Mouse (Mus musculus) stomach, postnatal 0 days (tissue): Measurements from ENCODE around the gene Olfr889. TPM values are rescaled to one million over a fixed set of nuclear protein-coding genes. Genes with fewer than 3 reads are reported as not detected.
"Not testable (repeated sequence)": the region's sequence is repeated elsewhere in the genome, so short reads cannot be mapped to it uniquely, and the experiment has no call there.

ENCODE experiments used
- ATAC-seq: fragments of 200-750 bp; cut with Nextera tagmentation; 2 replicates; pipeline ENCODE4 v1.8.0; 2017; ENCODE audit not compliant: low FRiP score, low TSS enrichment
- DNase-seq: peaks from one replicate; pipeline ENCODE4 v3.0.0-alpha.2; 2016; ENCODE audit warnings: low spot score
- H3K27ac ChIP-seq: fragments of 300-500 bp; sonication (generic); replicated peaks from 2 replicates; pipeline ENCODE4 v1.5.1; 2014; ENCODE audit warnings: mild to moderate bottlenecking, control low read depth
- H3K27me3 ChIP-seq: fragments of 300-500 bp; sonication (generic); 2 replicates; pipeline ENCODE4 v1.6.1; 2014; ENCODE audit warnings: low read length; ENCODE audit not compliant: control insufficient read depth, insufficient read depth
- H3K36me3 ChIP-seq: fragments of 300-500 bp; sonication (generic); 2 replicates; pipeline ENCODE4 v1.6.1; 2014; ENCODE audit warnings: low read length, mixed read lengths; ENCODE audit not compliant: control insufficient read depth, insufficient read depth
- H3K4me1 ChIP-seq: fragments of 300-500 bp; sonication (generic); replicated peaks from 2 replicates; pipeline ENCODE4 v1.6.1; 2014; ENCODE audit warnings: antibody characterized with exemption; ENCODE audit not compliant: control insufficient read depth, insufficient read depth
- H3K4me2 ChIP-seq: fragments of 300-500 bp; sonication (generic); replicated peaks from 2 replicates; pipeline ENCODE4 v1.6.1; 2014; ENCODE audit warnings: low read depth, mild to moderate bottlenecking, control low read depth, moderate library complexity
- H3K4me3 ChIP-seq: fragments of 300-500 bp; sonication (generic); 2 replicates; pipeline ENCODE4 v1.5.1; 2014; ENCODE audit warnings: low read depth, low read length, control low read depth
- H3K9ac ChIP-seq: fragments of 300-500 bp; sonication (generic); 2 replicates; pipeline ENCODE4 v1.6.1; 2014; ENCODE audit warnings: mild to moderate bottlenecking, low read length, control low read depth, mixed read lengths
- H3K9me3 ChIP-seq: fragments of 300-500 bp; sonication (generic); 2 replicates; pipeline ENCODE4 v1.6.1; 2016; ENCODE audit warnings: low read length; ENCODE audit not compliant: control insufficient read depth
- CTCF ChIP-seq: IDR thresholded peaks from 2 replicates; pipeline ENCODE4 v1.5.1; 2016; ENCODE audit warnings: antibody characterized with exemption, low read depth, mild to moderate bottlenecking, moderate library complexity
- EP300 ChIP-seq: optimal IDR thresholded peaks from 2 replicates; pipeline ENCODE3; 2016; ENCODE audit warnings: antibody characterized with exemption
- WGBS: fragments of 180-500 bp; shearing (Covaris S2); extraction: QIAGEN DNeasy Blood & Tissue Kit; methylation state at CpG from one replicate; pipeline ENCODE4 v1.1.7; 2014; 5-methylcytosine and 5-hydroxymethylcytosine counted together
- polyA plus RNA-seq: library from polyadenylated mRNA; unstranded; fragments of >200 nt; fragmentation: Nextera tagmentation; extraction: Ambion mirVana; gene quantifications from 2 replicates; pipeline ENCODE4 v1.2.1, GENCODE M21; 2015

The Olfr889 gene
- 0.02 and 0.05 TPM in 2 replicates for polyA plus RNA-seq

GRCm38 (mm10) chr9:38114898-38115297, at the start of gene Olfr889:
Gene Olfr889, plus strand, starts transcription at chr9:38115198.
- no peak within 1 kb of the TSS for H3K4me2 ChIP-seq
- H3K36me3 ChIP-seq = no peaks in the 10 kb centered on the region
- no peaks in the 10 kb centered on the region for H3K4me1 ChIP-seq
- ATAC-seq (no peak), DNase-seq (no peak)
- no peaks in the 10 kb centered on the region for H3K9me3 ChIP-seq
- H3K27ac ChIP-seq = no peak within 1 kb of the TSS
- TF ChIP-seq CTCF (no peak), EP300 (no peak)
- no peak within 1 kb of the TSS for H3K4me3 ChIP-seq
- no peaks in the 10 kb centered on the region for H3K27me3 ChIP-seq
- no peak within 1 kb of the TSS for H3K9ac ChIP-seq

DNA sequence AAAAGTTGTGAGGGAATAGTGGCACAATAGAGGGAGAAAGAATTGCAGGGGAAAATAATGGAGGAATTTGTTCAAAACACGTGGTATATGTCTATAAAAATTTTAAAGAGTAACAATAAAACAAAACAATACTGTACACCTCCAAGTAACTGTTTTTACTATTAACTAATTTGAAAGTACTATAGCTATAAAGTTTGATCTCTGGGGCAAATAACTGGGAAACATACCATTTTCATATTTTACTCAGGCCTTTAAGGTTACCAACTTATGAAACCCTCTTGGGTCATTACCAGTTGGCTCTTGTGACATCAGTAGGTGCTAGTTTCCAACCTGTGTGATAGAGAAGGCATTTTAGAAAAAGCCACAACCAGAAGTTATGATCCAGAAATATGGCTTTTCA, 31.2 kb upstream of the Olfr889 start, which contains the start of gene Olfr887:
Gene Olfr887 (plus strand): TSS at position 301 of the 400 bp plus-strand sequence.
- TF ChIP-seq EP300 (no peak), CTCF (no peak)
- H3K4me1 ChIP-seq = no peaks in the 10 kb centered on the region
- H3K27me3 ChIP-seq = no peaks in the 10 kb centered on the region
- DNase-seq = no peak
- H3K9ac ChIP-seq = no peak within 1 kb of the TSS
- H3K4me2 ChIP-seq = no peak within 1 kb of the TSS
- no peak within 1 kb of the TSS for H3K27ac ChIP-seq
- ATAC-seq = no peak
- no peaks in the 10 kb centered on the region for H3K36me3 ChIP-seq
- no peaks in the 10 kb centered on the region for H3K9me3 ChIP-seq
- WGBS = 75% methylated on average over 1 of the region's 1 CpGs
- H3K4me3 ChIP-seq = no peak within 1 kb of the TSS

- no peaks in the 10 kb centered on the region for H3K27me3 ChIP-seq
- H3K27ac ChIP-seq = no peak within 1 kb of the TSS
- no peak for DNase-seq
- H3K9me3 ChIP-seq = no peaks in the 10 kb centered on the region
- no peak within 1 kb of the TSS for H3K4me2 ChIP-seq
- H3K36me3 ChIP-seq = no peaks in the 10 kb centered on the region
- TF ChIP-seq EP300 = no peak
- TF ChIP-seq CTCF = no peak
- H3K4me3 ChIP-seq = no peak within 1 kb of the TSS
- WGBS = 74% methylated on average over 1 of the region's 1 CpGs
- no peaks in the 10 kb centered on the region for H3K4me1 ChIP-seq
- no peak for ATAC-seq
- H3K9ac ChIP-seq = no peak within 1 kb of the TSS
These were observed 7.2 kb upstream of the Olfr889 start, which contains the start of gene Olfr888 for GRCm38 (mm10) chr9:38107828-38108227. Gene Olfr888, plus strand, starts transcription at chr9:38108128.

GRCm38 (mm10) chr9:38142217-38142616, 27.2 kb downstream of the Olfr889 start, which contains the start of gene Olfr890:
Gene Olfr890, plus strand, starts transcription at chr9:38142517.
- Histone ChIP-seq H3K4me2 (no peak within 1 kb of the TSS), H3K4me3 (no peak within 1 kb of the TSS), H3K27me3 (no peaks in the 10 kb centered on the region), H3K36me3 (no peaks in the 10 kb centered on the region), H3K9ac (no peak within 1 kb of the TSS), H3K9me3 (no peaks in the 10 kb centered on the region), H3K27ac (no peak within 1 kb of the TSS), H3K4me1 (no peaks in the 10 kb centered on the region)
- DNase-seq (no peak), ATAC-seq (no peak)
- no peak for TF ChIP-seq EP300

DNA sequence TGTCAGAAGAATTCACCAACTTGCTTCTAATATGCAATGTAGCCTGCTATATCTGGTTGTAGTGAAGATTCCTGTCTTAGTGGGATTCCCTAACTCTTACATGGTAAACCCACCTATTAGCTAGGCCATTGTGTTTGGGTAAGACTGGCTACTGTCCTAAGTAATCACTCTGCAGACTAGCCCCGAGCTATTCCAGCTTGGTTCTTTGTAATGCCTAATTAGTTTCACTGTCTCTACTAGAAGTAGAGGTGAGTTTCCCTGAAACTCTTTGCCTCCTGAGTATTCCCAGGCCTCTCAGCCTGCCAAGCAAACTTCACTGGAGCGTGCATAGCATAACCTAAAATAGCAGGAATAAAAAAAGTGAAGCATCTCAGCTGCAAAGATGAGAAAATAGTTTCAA, 53.3 kb downstream of the Olfr889 start:
- H3K4me2 ChIP-seq, H3K4me3 ChIP-seq, H3K27ac ChIP-seq, H3K4me1 ChIP-seq, DNase-seq, H3K36me3 ChIP-seq, ATAC-seq, H3K27me3 ChIP-seq, H3K9ac ChIP-seq, H3K9me3 ChIP-seq: not testable (repeated sequence)
- WGBS = 41% methylated on average over 2 of the region's 2 CpGs

Other genes starting within 250 kb of the Olfr889 start
- gene Olfr145, start 218.5 kb upstream of the Olfr889 start, polyA plus RNA-seq = 0.01 TPM in 1 of 2 replicates, not detected in the other
- gene Olfr878, start 197.4 kb upstream of the Olfr889 start, polyA plus RNA-seq = not detected in 2 replicates
- gene Olfr881, start 123.4 kb upstream of the Olfr889 start, polyA plus RNA-seq = not detected in 2 replicates
- not detected in 2 replicates for gene Olfr883, start 89.4 kb upstream of the Olfr889 start, polyA plus RNA-seq
- gene Olfr884, start 68.6 kb upstream of the Olfr889 start, polyA plus RNA-seq = not detected in 2 replicates
- gene Olfr885, start 53.9 kb upstream of the Olfr889 start, polyA plus RNA-seq = not detected in 2 replicates
- gene Olfr887, start 31.1 kb upstream of the Olfr889 start, polyA plus RNA-seq = not detected in 2 replicates
- gene Olfr888, start 7.1 kb upstream of the Olfr889 start, polyA plus RNA-seq = not detected in 2 replicates
- gene Olfr890, start 27.3 kb downstream of the Olfr889 start, polyA plus RNA-seq = 0.04 and 0.06 TPM in 2 replicates
- not detected in 2 replicates for gene Olfr891, start 65.6 kb downstream of the Olfr889 start, polyA plus RNA-seq
- gene Olfr893, start 93.2 kb downstream of the Olfr889 start, polyA plus RNA-seq = 0.06 and 0.11 TPM in 2 replicates
- not detected in 2 replicates for gene Olfr894, start 102.9 kb downstream of the Olfr889 start, polyA plus RNA-seq
- gene Olfr143, start 137.6 kb downstream of the Olfr889 start, polyA plus RNA-seq = not detected in 2 replicates
- gene Olfr895, start 152.7 kb downstream of the Olfr889 start, polyA plus RNA-seq = not detected in 2 replicates
- gene Olfr896-ps1, start 175.9 kb downstream of the Olfr889 start, polyA plus RNA-seq = not detected in 2 replicates
- not detected in 2 replicates for gene Olfr25, start 213.9 kb downstream of the Olfr889 start, polyA plus RNA-seq
- not detected in 2 replicates for gene Olfr898, start 233.2 kb downstream of the Olfr889 start, polyA plus RNA-seq